Mouse (Mus musculus) liver, adult 2 months (tissue): Measurements from ENCODE around the gene Dnmt3a. TPM values are rescaled to one million over a fixed set of nuclear protein-coding genes. Genes with fewer than 3 reads are reported as not detected.

Experiments used
- DNase-seq: peaks from one replicate; pipeline ENCODE4 v3.0.0-alpha.2; 2011; ENCODE audit warnings: low read depth, low spot score; ENCODE audit errors: extremely low read depth
- H3K27ac ChIP-seq: fragments of 200-500 bp; replicated peaks from 2 replicates; pipeline ENCODE4 v1.5.1; 2012; ENCODE audit warnings: low read depth, mild to moderate bottlenecking, control low read depth, inconsistent platforms, low read length; ENCODE audit not compliant: insufficient read depth
- H3K27me3 ChIP-seq: fragments of 200-500 bp; 2 replicates; pipeline ENCODE4 v1.6.1; 2012; ENCODE audit warnings: mild to moderate bottlenecking, moderate library complexity, low read length, inconsistent platforms; ENCODE audit not compliant: control insufficient read depth, insufficient read depth
- H3K36me3 ChIP-seq: fragments of 200-500 bp; 2 replicates; pipeline ENCODE4 v1.6.1; 2012; ENCODE audit warnings: low read length, inconsistent platforms; ENCODE audit not compliant: control insufficient read depth, insufficient read depth
- H3K4me1 ChIP-seq: fragments of 200-500 bp; 2 replicates; pipeline ENCODE4 v1.6.1; 2011; ENCODE audit warnings: low read length; ENCODE audit not compliant: control insufficient read depth, insufficient read depth
- H3K4me3 ChIP-seq: fragments of 200-500 bp; 2 replicates; pipeline ENCODE4 v1.5.1; 2011; ENCODE audit warnings: low read depth, mild to moderate bottlenecking, control low read depth, low read length, moderate library complexity; ENCODE audit not compliant: insufficient read depth
- H3K79me2 ChIP-seq: fragments of 200-500 bp; 2 replicates; pipeline ENCODE4 v1.6.1; 2012; ENCODE audit warnings: inconsistent platforms, mild to moderate bottlenecking, low read length, moderate library complexity; ENCODE audit not compliant: control insufficient read depth, insufficient read depth
- H3K9ac ChIP-seq: fragments of 200-500 bp; 2 replicates; pipeline ENCODE4 v1.6.1; 2012; ENCODE audit warnings: low read depth, mild to moderate bottlenecking, control low read depth, inconsistent platforms, low read length
- CTCF ChIP-seq: fragments of 200-500 bp; IDR thresholded peaks from 2 replicates; pipeline ENCODE4 v1.5.1; 2011; ENCODE audit warnings: low read depth, low read length, control low read depth
- POLR2A ChIP-seq: fragments of 200-500 bp; IDR thresholded peaks from 2 replicates; pipeline ENCODE4 v1.6.1; 2011; ENCODE audit warnings: low read length, control low read depth; ENCODE audit not compliant: insufficient read depth; ENCODE audit errors: extremely low read depth
- WGBS: fragments of 180-500 bp; shearing (Covaris S2); methylation state at CpG from one replicate; pipeline ENCODE4 v1.1.7; 2018; 5-methylcytosine and 5-hydroxymethylcytosine counted together
- polyA plus RNA-seq: library from polyadenylated mRNA; depleted of rRNA; stranded (reverse); fragments of >200 nt; gene quantifications from 2 replicates; pipeline ENCODE4 v1.2.3, GENCODE M21; 2012
- total RNA-seq: library from RNA; depleted of rRNA; stranded (reverse); fragments of >200 nt; gene quantifications from 2 replicates; pipeline ENCODE4 v1.2.3, GENCODE M21; 2014

Gene Dnmt3a
- total and polyA plus RNA-seq, 2 experiments, result 4.0 to 7.9 TPM

DNA sequence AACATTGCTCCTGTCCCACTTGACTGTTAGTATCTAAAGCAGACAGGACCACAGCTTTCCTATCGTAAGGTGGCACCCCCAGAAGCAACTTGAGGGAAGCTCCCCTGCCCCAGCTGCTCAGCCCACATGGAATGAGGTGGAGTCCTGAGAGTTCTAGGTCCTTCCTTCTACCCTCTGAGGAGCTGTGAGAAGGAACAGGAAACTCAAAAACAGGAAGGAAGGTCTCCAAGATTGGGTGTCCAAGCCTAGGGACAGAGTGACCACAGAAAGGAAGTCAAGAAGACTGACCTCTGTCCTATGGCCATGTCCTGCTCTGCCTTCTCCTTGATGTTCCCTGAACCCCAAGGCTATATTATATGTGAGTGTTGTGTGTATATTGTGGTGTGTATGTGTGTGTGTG is 6.3 kb upstream of the Dnmt3a start:
- Histone ChIP-seq H3K4me3 (no peak overlapping the region), H3K27ac (no peak overlapping the region), H3K36me3 (no peaks in the 10 kb centered on the region), H3K9ac (no peak overlapping the region), H3K4me1 (no peaks in the 10 kb centered on the region), H3K27me3 (no peaks in the 10 kb centered on the region), H3K79me2 (no peaks in the 10 kb centered on the region)
- DNase-seq, result peak; percentile 44
- TF ChIP-seq CTCF, result no peak
- 84% methylated on average over 1 of the region's 1 CpGs for WGBS

- Histone ChIP-seq H3K4me3 (peak overlapping the region; percentile 83), H3K27me3 (no peaks in the 10 kb centered on the region), H3K27ac (peak overlapping the region; percentile 71), H3K4me1 (peaks cover 14% of the 10 kb centered on the region), H3K79me2 (peaks cover 36% of the 10 kb centered on the region), H3K36me3 (no peaks in the 10 kb centered on the region), H3K9ac (peak overlapping the region; percentile 95)
- peak; percentile 59 for DNase-seq
- under 1% methylated on average over 37 of the region's 41 CpGs for WGBS
- TF ChIP-seq POLR2A (no peak), CTCF (peak; percentile 81)
These were observed 471 bp downstream of the Dnmt3a start for GRCm38 (mm10) chr12:3806271-3806684.

DNA sequence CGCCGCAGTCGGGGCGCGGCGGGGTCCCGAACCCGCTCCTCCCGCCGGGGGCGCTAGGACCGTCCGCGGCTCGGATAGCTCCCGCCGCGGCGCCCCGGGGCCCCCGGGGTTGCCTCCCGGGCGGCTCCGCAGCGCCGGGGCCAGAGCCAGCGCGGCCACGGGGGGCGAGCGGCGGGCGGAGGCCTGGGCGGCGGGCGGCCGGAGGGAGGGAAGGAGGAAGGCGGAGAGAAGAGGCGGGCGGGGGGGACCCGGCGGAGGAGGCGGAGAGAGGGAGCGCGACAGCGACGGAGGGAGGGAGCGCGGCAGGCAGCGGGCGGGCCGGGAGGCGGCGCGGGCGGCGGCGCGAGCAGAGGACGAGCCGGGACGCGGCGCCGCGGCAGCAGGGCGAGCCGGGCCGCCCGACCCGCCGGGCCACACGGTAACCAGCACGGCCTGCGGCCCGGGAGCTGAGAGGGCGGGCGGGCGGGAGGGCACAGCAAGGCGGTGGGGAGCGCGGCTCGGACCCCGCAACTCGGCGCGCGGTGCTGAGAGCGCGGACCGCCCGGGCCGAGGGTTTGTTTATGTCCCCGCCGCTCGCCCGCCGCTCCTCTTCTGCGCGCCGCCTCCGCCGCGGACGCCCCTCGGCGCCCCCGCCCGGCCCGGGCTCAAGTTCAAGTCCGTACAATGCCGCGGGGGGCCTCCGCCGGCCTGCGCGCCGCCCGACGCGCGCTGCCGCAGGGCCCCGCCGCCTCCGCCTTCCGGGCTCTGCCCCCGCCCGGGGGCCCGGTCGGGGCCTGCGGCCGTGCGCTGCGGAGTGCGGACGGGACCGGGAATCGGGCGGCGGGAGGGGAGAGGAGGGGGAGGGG is 1.1 kb downstream of the Dnmt3a start:
- under 1% methylated on average over 76 of the region's 141 CpGs for WGBS
- H3K9ac ChIP-seq, result peak overlapping the region; percentile 95
- no peaks in the 10 kb centered on the region for H3K27me3 ChIP-seq
- DNase-seq, result no peak
- no peak for TF ChIP-seq POLR2A
- TF ChIP-seq CTCF, result peak; percentile 15; the same call in 1 of the 2 replicates
- peaks cover 19% of the 10 kb centered on the region for H3K4me1 ChIP-seq
- H3K79me2 ChIP-seq, result peaks cover 40% of the 10 kb centered on the region
- H3K4me3 ChIP-seq, result peak overlapping the region; percentile 83
- no peaks in the 10 kb centered on the region for H3K36me3 ChIP-seq
- H3K27ac ChIP-seq, result peak overlapping the region; percentile 71

DNA sequence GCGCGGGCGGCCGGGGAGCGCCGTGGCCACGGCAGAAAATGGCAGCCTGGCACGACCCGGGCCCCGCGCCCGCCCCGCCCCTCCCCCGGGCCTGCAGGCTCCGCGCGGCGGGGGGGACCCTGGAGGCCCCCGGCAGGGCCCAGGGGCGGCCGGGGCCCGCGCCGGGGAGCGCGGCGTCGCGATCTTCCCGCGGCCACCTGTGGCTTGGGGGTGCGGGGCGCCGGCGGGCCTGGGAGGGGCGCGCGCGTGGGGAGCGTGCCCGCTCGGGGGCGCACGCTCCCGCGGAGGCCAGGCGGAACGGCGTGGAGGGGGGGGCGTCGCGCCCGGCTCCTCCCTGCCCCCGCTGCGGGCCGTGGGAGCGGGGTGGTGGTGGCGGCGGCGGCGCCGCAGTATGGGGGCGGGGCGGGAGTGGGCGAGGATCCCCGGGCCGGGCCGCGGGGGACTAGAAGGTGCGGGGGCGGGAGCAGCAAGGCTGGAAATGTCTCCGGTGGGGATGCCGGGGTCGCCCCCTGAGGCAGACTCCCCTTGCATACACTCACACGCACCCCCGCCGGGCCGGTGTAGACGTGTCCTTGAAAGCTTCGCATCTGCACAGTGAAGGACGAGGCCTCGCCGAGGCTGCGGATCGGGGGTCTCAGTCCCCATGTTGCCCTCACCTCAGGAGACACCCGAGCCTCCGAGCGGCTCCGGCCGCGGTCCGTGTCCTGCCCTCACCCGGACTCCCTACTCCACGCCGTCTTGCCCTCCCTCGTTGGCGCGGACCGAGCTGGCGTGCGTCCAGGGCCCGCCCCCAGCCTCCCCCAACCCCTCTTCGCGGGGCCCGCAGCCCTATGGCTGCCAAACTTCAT is 2.0 kb downstream of the Dnmt3a start:
- Histone ChIP-seq H3K4me1 (peaks cover 24% of the 10 kb centered on the region), H3K4me3 (peak overlapping the region; percentile 83), H3K79me2 (peaks cover 43% of the 10 kb centered on the region), H3K36me3 (no peaks in the 10 kb centered on the region), H3K27me3 (no peaks in the 10 kb centered on the region), H3K27ac (peak overlapping the region; percentile 45; the same call in 1 of the 2 replicates), H3K9ac (peak overlapping the region; percentile 95)
- no peak for DNase-seq
- TF ChIP-seq POLR2A (no peak), CTCF (no peak)
- WGBS, result 1% methylated on average over 57 of the region's 105 CpGs

GRCm38 (mm10) chr12:3808396-3808981 is 2.7 kb downstream of the Dnmt3a start:
- H3K36me3 ChIP-seq, result no peaks in the 10 kb centered on the region
- H3K27ac ChIP-seq, result peak overlapping the region; percentile 21; the same call in 1 of the 2 replicates
- peaks cover 49% of the 10 kb centered on the region for H3K79me2 ChIP-seq
- H3K9ac ChIP-seq, result peak overlapping the region; percentile 95
- no peak for TF ChIP-seq POLR2A
- no peak for TF ChIP-seq CTCF
- H3K27me3 ChIP-seq, result no peaks in the 10 kb centered on the region
- peak overlapping the region; percentile 83 for H3K4me3 ChIP-seq
- peaks cover 27% of the 10 kb centered on the region for H3K4me1 ChIP-seq
- DNase-seq, result no peak
- 9% methylated on average over 10 of the region's 10 CpGs for WGBS
